Mouse (Mus musculus) small intestine, adult 2 months (tissue): Measurements from ENCODE around the gene Prss30.

Experiments
- CTCF ChIP-seq: fragments of 200-500 bp; IDR thresholded peaks from 2 replicates; pipeline ENCODE4 v1.5.1; 2012; ENCODE audit warnings: low read depth, mild to moderate bottlenecking, control low read depth, inconsistent platforms, low read length, moderate library complexity, mixed read lengths; ENCODE audit not compliant: insufficient replicate concordance, insufficient read length; ENCODE audit errors: extremely low read depth
- POLR2A ChIP-seq: fragments of 200-500 bp; IDR thresholded peaks from 2 replicates; pipeline ENCODE4 v1.6.1; 2012; ENCODE audit warnings: low read depth, mild to moderate bottlenecking, control low read depth, inconsistent platforms, low read length, moderate library complexity

- TF ChIP-seq CTCF (no peak), POLR2A (no peak)
Measured at GRCm38 (mm10) chr17:23971315-23971714, 9.1 kb downstream of the Prss30 start.
